Mouse (Mus musculus) heart, embryonic 14.5 days (tissue): ENCODE measurements at regions not wholly inside any gene's neighbourhood (a gene's known extent, or its start where the extent isn't known, plus 50 kb on each side); places are given as distances from the start of the nearest gene placed in this dataset.

Experiments
- ATAC-seq: fragments of 200-750 bp; cut with Nextera tagmentation; 2 replicates; pipeline ENCODE4 v1.8.0; 2017; ENCODE audit warnings: low read depth, moderate TSS enrichment; ENCODE audit not compliant: insufficient number of reproducible peaks, insufficient read depth, low FRiP score
- H3K27ac ChIP-seq, 2 experiments: fragments of 200-500 bp in 1 of 2; fragments of 300-500 bp in 1 of 2; sonication (generic) in 1 of 2; replicated peaks in 1 of 2; 2 replicates each; pipeline ENCODE4 v1.5.1; 2012 to 2014; ENCODE audit warnings: low read depth in 2 of 2, low read length in 2 of 2, control low read depth in 1 of 2, mild to moderate bottlenecking in 1 of 2, mixed read lengths in 1 of 2; ENCODE audit not compliant: control insufficient read depth in 1 of 2, insufficient read depth in 1 of 2
- H3K27me3 ChIP-seq: fragments of 300-500 bp; sonication (generic); 2 replicates; pipeline ENCODE4 v1.6.1; 2014; ENCODE audit warnings: mild to moderate bottlenecking, low read length, control low read depth; ENCODE audit not compliant: control insufficient read depth, insufficient read depth
- H3K36me3 ChIP-seq: fragments of 300-500 bp; sonication (generic); 2 replicates; pipeline ENCODE4 v1.6.1; 2014; ENCODE audit warnings: mild to moderate bottlenecking, control low read depth, low read length, mixed read lengths; ENCODE audit not compliant: control insufficient read depth, insufficient read depth
- H3K4me1 ChIP-seq, 2 experiments: fragments of 200-500 bp in 1 of 2; fragments of 300-500 bp in 1 of 2; sonication (generic) in 1 of 2; 2 replicates each; pipeline ENCODE4 v1.6.1; 2012 to 2014; ENCODE audit warnings: low read length in 2 of 2, control low read depth in 1 of 2, mixed read lengths in 1 of 2; ENCODE audit not compliant: control insufficient read depth in 2 of 2, insufficient read depth in 2 of 2
- H3K4me2 ChIP-seq: fragments of 300-500 bp; sonication (generic); 2 replicates; pipeline ENCODE4 v1.6.1; 2014; ENCODE audit warnings: mild to moderate bottlenecking, low read length
- H3K4me3 ChIP-seq, 2 experiments: fragments of 200-500 bp in 1 of 2; fragments of 300-500 bp in 1 of 2; sonication (generic) in 1 of 2; 2 replicates each; pipeline ENCODE4 v1.5.1; 2012 to 2014; ENCODE audit warnings: low read length in 2 of 2, mild to moderate bottlenecking in 2 of 2, control low read depth in 1 of 2, low read depth in 1 of 2, moderate library complexity in 1 of 2; ENCODE audit not compliant: control insufficient read depth in 1 of 2, insufficient read depth in 1 of 2
- H3K9ac ChIP-seq: fragments of 300-500 bp; sonication (generic); 2 replicates; pipeline ENCODE4 v1.6.1; 2014; ENCODE audit warnings: mild to moderate bottlenecking, low read length
- H3K9me3 ChIP-seq: fragments of 300-500 bp; sonication (generic); 2 replicates; pipeline ENCODE4 v1.6.1; 2016; ENCODE audit warnings: low read length, control low read depth; ENCODE audit not compliant: control insufficient read depth
- WGBS: fragments of 180-500 bp; shearing (Covaris S2); extraction: QIAGEN DNeasy Blood & Tissue Kit; methylation state at CpG from one replicate; pipeline ENCODE4 v1.1.7; 2014; 5-methylcytosine and 5-hydroxymethylcytosine counted together

- no peak for ATAC-seq
- 50% methylated on average over 7 of the region's 7 CpGs for WGBS
- H3K9me3 ChIP-seq, result no peaks in the 10 kb centered on the region
- no peaks in the 10 kb centered on the region for H3K27me3 ChIP-seq
- peaks cover 9% of the 10 kb centered on the region in 2 experiments for H3K4me1 ChIP-seq
- no peaks in the 10 kb centered on the region for H3K36me3 ChIP-seq
- H3K4me2 ChIP-seq, result no peak overlapping the region
- no peak overlapping the region for H3K27ac ChIP-seq
- H3K9ac ChIP-seq, result no peak overlapping the region
- no peak overlapping the region for H3K4me3 ChIP-seq
Measured at GRCm38 (mm10) chr12:109947886-109948433, 330.9 kb upstream of the Dio3 start.

DNA sequence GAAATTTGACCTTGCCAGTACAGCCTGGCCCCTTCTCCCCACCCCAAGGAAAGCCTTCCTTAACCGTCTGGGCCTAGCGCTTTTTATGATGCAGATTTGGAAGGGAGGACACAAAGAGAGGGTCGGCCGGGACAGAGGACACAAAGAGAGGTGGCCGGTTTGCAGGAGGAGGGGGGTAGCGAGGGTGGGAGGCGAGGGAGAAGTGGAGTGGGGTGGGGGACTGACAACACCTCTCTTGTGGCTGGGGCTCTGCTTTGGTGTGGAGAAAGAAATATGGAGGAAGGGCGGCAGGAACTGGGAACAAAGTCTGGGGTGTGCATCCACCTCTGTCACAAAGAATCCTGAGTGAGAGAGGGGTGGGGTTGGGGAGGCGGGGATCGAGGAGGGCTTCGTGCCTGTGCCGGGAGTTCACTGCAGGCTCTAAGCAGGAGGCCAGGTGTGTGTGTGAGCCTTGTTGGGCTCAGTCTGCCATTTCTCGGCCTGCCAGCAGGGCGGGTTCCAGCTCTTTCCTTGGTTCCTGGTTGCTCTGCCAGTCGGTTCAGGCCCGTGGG, 330.4 kb upstream of the Dio3 start:
- no peak overlapping the region for H3K27ac ChIP-seq
- no peak for ATAC-seq

GRCm38 (mm10) chr12:109949231-109949965, 329.5 kb upstream of the Dio3 start:
- WGBS, result 74% methylated on average over 17 of the region's 17 CpGs
- ATAC-seq, result no peak
- Histone ChIP-seq H3K36me3 (no peaks in the 10 kb centered on the region), H3K4me3 (no peak overlapping the region), H3K27me3 (no peaks in the 10 kb centered on the region), H3K27ac (no peak overlapping the region), H3K9me3 (no peaks in the 10 kb centered on the region), H3K4me1 (peaks cover 9% of the 10 kb centered on the region in 2 experiments), H3K4me2 (no peak overlapping the region), H3K9ac (no peak overlapping the region)

More for the DNA sequence above, 330.4 kb upstream of the Dio3 start:
- Histone ChIP-seq H3K9me3 (no peaks in the 10 kb centered on the region), H3K36me3 (no peaks in the 10 kb centered on the region), H3K9ac (no peak overlapping the region), H3K4me3 (no peak overlapping the region), H3K27me3 (no peaks in the 10 kb centered on the region), H3K4me1 (peaks cover 9% of the 10 kb centered on the region in 2 experiments), H3K4me2 (no peak overlapping the region)
- 41% methylated on average over 16 of the region's 16 CpGs for WGBS

DNA sequence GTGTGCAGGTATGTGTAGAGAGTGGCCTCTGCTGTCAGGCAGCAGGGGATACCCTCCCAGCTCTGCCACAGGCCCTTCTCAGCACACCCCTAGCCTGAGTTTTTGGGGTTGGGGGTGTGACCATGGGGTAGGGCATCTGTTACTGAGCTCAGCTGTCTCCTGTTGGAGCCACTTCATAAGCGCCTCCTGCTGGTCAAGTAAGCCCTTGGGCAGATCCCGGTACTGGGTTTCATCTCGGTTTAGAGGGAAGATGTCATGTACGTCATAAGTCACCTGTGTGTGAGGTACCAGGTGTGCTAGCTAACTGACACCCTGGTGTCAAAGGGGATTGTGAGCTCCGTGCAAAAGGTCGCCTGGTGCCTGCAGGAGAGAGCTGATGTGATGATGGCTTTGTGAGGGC, 328.2 kb upstream of the Dio3 start:
- Histone ChIP-seq H3K27ac (no peak overlapping the region), H3K9me3 (no peaks in the 10 kb centered on the region), H3K9ac (no peak overlapping the region), H3K36me3 (no peaks in the 10 kb centered on the region), H3K4me3 (no peak overlapping the region), H3K4me1 (peaks cover 9% of the 10 kb centered on the region in 2 experiments), H3K4me2 (no peak overlapping the region), H3K27me3 (no peaks in the 10 kb centered on the region)
- WGBS, result 62% methylated on average over 6 of the region's 6 CpGs
- no peak for ATAC-seq

DNA sequence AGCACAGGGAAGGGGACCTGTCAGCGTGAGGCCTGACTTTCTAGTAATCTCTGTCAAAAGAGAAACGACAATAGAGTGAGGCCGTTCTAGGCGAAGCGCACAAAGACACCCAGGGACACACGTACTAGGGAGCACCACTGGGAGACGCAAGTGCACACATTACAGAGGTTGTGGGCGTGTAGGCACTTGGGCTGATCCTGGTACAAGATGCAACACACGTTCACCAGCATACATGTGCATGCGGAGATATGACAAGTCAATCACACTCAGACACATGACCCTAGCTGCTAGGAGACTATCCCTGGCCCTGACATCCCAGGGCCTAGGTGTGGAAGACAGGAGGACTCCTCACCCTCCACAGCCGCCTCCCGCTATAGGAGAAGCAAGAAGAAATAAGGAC, 327.4 kb upstream of the Dio3 start:
- peaks cover 9% of the 10 kb centered on the region in 2 experiments for H3K4me1 ChIP-seq
- H3K36me3 ChIP-seq, result no peaks in the 10 kb centered on the region
- ATAC-seq, result no peak
- no peak overlapping the region for H3K4me2 ChIP-seq
- no peaks in the 10 kb centered on the region for H3K9me3 ChIP-seq
- H3K4me3 ChIP-seq, result no peak overlapping the region
- H3K27me3 ChIP-seq, result no peaks in the 10 kb centered on the region
- 77% methylated on average over 12 of the region's 12 CpGs for WGBS
- H3K27ac ChIP-seq, result no peak overlapping the region
- H3K9ac ChIP-seq, result no peak overlapping the region

- ATAC-seq, result peak; percentile 63; the same call in 1 of the 2 replicates
- no peak overlapping the region for H3K27ac ChIP-seq
Measured at GRCm38 (mm10) chr12:109951884-109952456, 326.9 kb upstream of the Dio3 start.

GRCm38 (mm10) chr12:109952933-109953332, 325.9 kb upstream of the Dio3 start:
- H3K4me1 ChIP-seq, result peaks cover 9% of the 10 kb centered on the region in 2 experiments
- H3K4me2 ChIP-seq, result no peak overlapping the region
- no peak overlapping the region for H3K4me3 ChIP-seq
- 57% methylated on average over 3 of the region's 3 CpGs for WGBS
- no peak for ATAC-seq
- no peak overlapping the region for H3K9ac ChIP-seq
- no peaks in the 10 kb centered on the region for H3K27me3 ChIP-seq
- no peaks in the 10 kb centered on the region for H3K9me3 ChIP-seq
- H3K36me3 ChIP-seq, result no peaks in the 10 kb centered on the region
- no peak overlapping the region for H3K27ac ChIP-seq

More at GRCm38 (mm10) chr12:109951884-109952456, 326.9 kb upstream of the Dio3 start:
- Histone ChIP-seq H3K4me2 (no peak overlapping the region), H3K9me3 (no peaks in the 10 kb centered on the region), H3K4me1 (peaks cover 9% of the 10 kb centered on the region in 2 experiments), H3K27me3 (no peaks in the 10 kb centered on the region), H3K36me3 (no peaks in the 10 kb centered on the region), H3K9ac (no peak overlapping the region), H3K4me3 (no peak overlapping the region)
- 35% methylated on average over 10 of the region's 10 CpGs for WGBS
